Mouse (Mus musculus) forebrain, embryonic 13.5 days (tissue): ENCODE data around the gene Tsnaxip1. TPM values are rescaled to one million over a fixed set of nuclear protein-coding genes. Genes with fewer than 3 reads are reported as not detected.

ENCODE experiments used
- ATAC-seq: fragments of 200-750 bp; cut with Nextera tagmentation; 2 replicates; pipeline ENCODE4 v1.8.0; 2017
- H3K27ac ChIP-seq: fragments of 300-500 bp; sonication (generic); 2 replicates; pipeline ENCODE4 v1.5.1; 2015; ENCODE audit warnings: inconsistent platforms, mild to moderate bottlenecking, moderate library complexity
- H3K27me3 ChIP-seq: fragments of 300-500 bp; sonication (generic); 2 replicates; pipeline ENCODE4 v1.6.1; 2015; ENCODE audit warnings: mild to moderate bottlenecking, inconsistent platforms
- H3K36me3 ChIP-seq: fragments of 300-500 bp; sonication (generic); 2 replicates; pipeline ENCODE4 v1.6.1; 2015; ENCODE audit warnings: mild to moderate bottlenecking, inconsistent platforms; ENCODE audit not compliant: poor library complexity, severe bottlenecking
- H3K4me1 ChIP-seq: fragments of 300-500 bp; sonication (generic); 2 replicates; pipeline ENCODE4 v1.6.1; 2015; ENCODE audit warnings: inconsistent platforms
- H3K4me2 ChIP-seq: fragments of 300-500 bp; sonication (generic); 2 replicates; pipeline ENCODE4 v1.6.1; 2015; ENCODE audit warnings: inconsistent platforms, mild to moderate bottlenecking, moderate library complexity
- H3K4me3 ChIP-seq: fragments of 300-500 bp; sonication (generic); 2 replicates; pipeline ENCODE4 v1.5.1; 2015; ENCODE audit warnings: mild to moderate bottlenecking, inconsistent platforms
- H3K9ac ChIP-seq: fragments of 300-500 bp; sonication (generic); 2 replicates; pipeline ENCODE4 v1.6.1; 2015; ENCODE audit warnings: mild to moderate bottlenecking, inconsistent platforms
- H3K9me3 ChIP-seq: fragments of 300-500 bp; sonication (generic); replicated peaks from 2 replicates; pipeline ENCODE4 v1.6.1; 2016; ENCODE audit warnings: inconsistent platforms
- WGBS: fragments of 180-500 bp; shearing (Covaris S2); methylation state at CpG from one replicate; pipeline ENCODE4 v1.1.7; 2015; 5-methylcytosine and 5-hydroxymethylcytosine counted together
- polyA plus RNA-seq: library from polyadenylated mRNA; unstranded; fragments of >200 nt; fragmentation: Nextera tagmentation; extraction: Ambion mirVana; gene quantifications from 2 replicates; pipeline ENCODE4 v1.2.1, GENCODE M21; 2015

Gene Tsnaxip1
- polyA plus RNA-seq, 1 experiment from 2014 or later, result 0.43 TPM

- ATAC-seq, result peak; percentile 86
- 0 out of 2 replicates have a peak within 1 kb of the TSS, but pooled peaks have one; percentile 45 for H3K27ac ChIP-seq
- no peaks in the 10 kb centered on the region for H3K27me3 ChIP-seq
- H3K4me1 ChIP-seq, result peaks cover 27% of the 10 kb centered on the region
- WGBS, result 1% methylated on average over 45 of the region's 45 CpGs
- H3K4me2 ChIP-seq, result peak within 1 kb of the TSS; percentile 88
- no peaks in the 10 kb centered on the region for H3K9me3 ChIP-seq
- peaks cover 59% of the 10 kb centered on the region for H3K36me3 ChIP-seq
- peak within 1 kb of the TSS; percentile 90 for H3K9ac ChIP-seq
- peak within 1 kb of the TSS; percentile 88 for H3K4me3 ChIP-seq
Measured at GRCm38 (mm10) chr8:105880754-105881520, 53.4 kb downstream of the Tsnaxip1 start, which contains the start of gene Edc4. Gene Edc4, plus strand, starts transcription at chr8:105880881.

GRCm38 (mm10) chr8:105889756-105890465 lies 62.4 kb downstream of the Tsnaxip1 start:
- H3K27ac ChIP-seq, result no peak overlapping the region
- no peaks in the 10 kb centered on the region for H3K27me3 ChIP-seq
- H3K4me2 ChIP-seq, result no peak overlapping the region
- peaks cover 83% of the 10 kb centered on the region for H3K36me3 ChIP-seq
- H3K9ac ChIP-seq, result no peak overlapping the region
- H3K4me3 ChIP-seq, result no peak overlapping the region
- ATAC-seq, result no peak
- no peaks in the 10 kb centered on the region for H3K9me3 ChIP-seq
- 94% methylated on average over 12 of the region's 12 CpGs for WGBS
- peaks cover 9% of the 10 kb centered on the region for H3K4me1 ChIP-seq

- Histone ChIP-seq H3K9me3 (no peaks in the 10 kb centered on the region), H3K9ac (no peak overlapping the region), H3K4me1 (peaks cover 9% of the 10 kb centered on the region), H3K27me3 (no peaks in the 10 kb centered on the region), H3K4me3 (no peak overlapping the region), H3K36me3 (peaks cover 74% of the 10 kb centered on the region), H3K4me2 (no peak overlapping the region), H3K27ac (no peak overlapping the region)
- ATAC-seq, result no peak
- WGBS, result 93% methylated on average over 6 of the region's 6 CpGs
Measured at GRCm38 (mm10) chr8:105890870-105891269, 63.3 kb downstream of the Tsnaxip1 start.

GRCm38 (mm10) chr8:105892432-105892831 lies 64.9 kb downstream of the Tsnaxip1 start:
- Histone ChIP-seq H3K4me3 (no peak overlapping the region), H3K36me3 (peaks cover 58% of the 10 kb centered on the region), H3K9ac (no peak overlapping the region), H3K27ac (no peak overlapping the region), H3K27me3 (no peaks in the 10 kb centered on the region), H3K4me1 (peaks cover 9% of the 10 kb centered on the region), H3K4me2 (no peak overlapping the region), H3K9me3 (no peaks in the 10 kb centered on the region)
- 85% methylated on average over 6 of the region's 6 CpGs for WGBS
- ATAC-seq, result no peak

GRCm38 (mm10) chr8:105893339-105893738 lies 65.8 kb downstream of the Tsnaxip1 start, which contains the start of gene Nrn1l:
Gene Nrn1l, plus strand, starts transcription at chr8:105893567.
- Histone ChIP-seq H3K4me3 (0 out of 2 replicates have a peak within 1 kb of the TSS, but pooled peaks have one; percentile 2), H3K9me3 (no peaks in the 10 kb centered on the region), H3K36me3 (peaks cover 49% of the 10 kb centered on the region), H3K4me2 (peak within 1 kb of the TSS; percentile 43), H3K27ac (0 out of 2 replicates have a peak within 1 kb of the TSS, but pooled peaks have one; percentile 12), H3K27me3 (no peaks in the 10 kb centered on the region), H3K9ac (0 out of 2 replicates have a peak within 1 kb of the TSS, but pooled peaks have one; percentile 28), H3K4me1 (peaks cover 9% of the 10 kb centered on the region)
- WGBS, result 4% methylated on average over 11 of the region's 11 CpGs
- peak; percentile 89 for ATAC-seq

Other genes with a start within 250 kb of the Tsnaxip1 start
- gene Ripor1, start 222.5 kb upstream of the Tsnaxip1 start, polyA plus RNA-seq, result 17.6 and 20.6 TPM in 2 replicates
- 165 and 173 TPM in 2 replicates for gene Ctcf, start 191.2 kb upstream of the Tsnaxip1 start, polyA plus RNA-seq
- gene Agrp, start 190.3 kb upstream of the Tsnaxip1 start, polyA plus RNA-seq, result 0.62 and 0.88 TPM in 2 replicates
- gene Carmil2, start 141.5 kb upstream of the Tsnaxip1 start, polyA plus RNA-seq, result 5.9 and 6.4 TPM in 2 replicates
- gene Acd, start 126.6 kb upstream of the Tsnaxip1 start, polyA plus RNA-seq, result 98.3 and 99.2 TPM in 2 replicates
- gene Pard6a, start 126.6 kb upstream of the Tsnaxip1 start, polyA plus RNA-seq, result 42.1 and 43.6 TPM in 2 replicates
- 0.19 TPM in 1 of 2 replicates, not detected in the other for gene 4933405L10Rik, start 120.1 kb upstream of the Tsnaxip1 start, polyA plus RNA-seq
- 27.4 and 29.5 TPM in 2 replicates for gene Enkd1, start 119.5 kb upstream of the Tsnaxip1 start, polyA plus RNA-seq
- 64.7 and 65.7 TPM in 2 replicates for gene Gfod2, start 69.1 kb upstream of the Tsnaxip1 start, polyA plus RNA-seq
- gene Ranbp10, start 381 bp upstream of the Tsnaxip1 start, polyA plus RNA-seq, result 14.2 and 14.7 TPM in 2 replicates
- 68.8 and 71.4 TPM in 2 replicates for gene Cenpt, start 25.5 kb downstream of the Tsnaxip1 start, polyA plus RNA-seq
- 65.9 and 68.3 TPM in 2 replicates for gene Thap11, start 27.4 kb downstream of the Tsnaxip1 start, polyA plus RNA-seq
- gene Nutf2, start 32.8 kb downstream of the Tsnaxip1 start, polyA plus RNA-seq, result 254 and 295 TPM in 2 replicates
- 46.4 and 56.9 TPM in 2 replicates for gene Edc4, start 53.1 kb downstream of the Tsnaxip1 start, polyA plus RNA-seq
- gene Nrn1l, start 65.8 kb downstream of the Tsnaxip1 start, polyA plus RNA-seq, result 0.50 and 0.84 TPM in 2 replicates
- 12.8 and 14.4 TPM in 2 replicates for gene Pskh1, start 72.7 kb downstream of the Tsnaxip1 start, polyA plus RNA-seq
- 1.9 TPM in 2 replicates for gene Ctrl, start 106.1 kb downstream of the Tsnaxip1 start, polyA plus RNA-seq
- gene Psmb10, start 110.7 kb downstream of the Tsnaxip1 start, polyA plus RNA-seq, result 29.0 and 29.1 TPM in 2 replicates
- gene Lcat, start 115.7 kb downstream of the Tsnaxip1 start, polyA plus RNA-seq, result 0.61 and 0.69 TPM in 2 replicates
- 6.3 and 7.1 TPM in 2 replicates for gene Slc12a4, start 138.4 kb downstream of the Tsnaxip1 start, polyA plus RNA-seq
- gene Dpep3, start 151.7 kb downstream of the Tsnaxip1 start, polyA plus RNA-seq, result not detected in 2 replicates
- gene Dus2, start 163.6 kb downstream of the Tsnaxip1 start, polyA plus RNA-seq, result 19.0 and 20.6 TPM in 2 replicates
- not detected in 2 replicates for gene Dpep2nb, start 178.2 kb downstream of the Tsnaxip1 start, polyA plus RNA-seq
- 19.7 and 20.1 TPM in 2 replicates for gene Ddx28, start 184.2 kb downstream of the Tsnaxip1 start, polyA plus RNA-seq
- gene Nfatc3, start 231.1 kb downstream of the Tsnaxip1 start, polyA plus RNA-seq, result 5.2 TPM in 2 replicates